Mouse (Mus musculus): Measurements from ENCODE around the gene Cpn2.

Cpn2 gene

GRCm38 (mm10) chr16:30244037-30244700 lies 23.1 kb downstream of the Cpn2 start:
- in situ Hi-C loops (cut with MseI, MboI) = no loop called here

- in situ Hi-C loops (cut with MseI, MboI) = no loop called here
Measured at GRCm38 (mm10) chr16:30241623-30242022, 25.7 kb downstream of the Cpn2 start.

DNA sequence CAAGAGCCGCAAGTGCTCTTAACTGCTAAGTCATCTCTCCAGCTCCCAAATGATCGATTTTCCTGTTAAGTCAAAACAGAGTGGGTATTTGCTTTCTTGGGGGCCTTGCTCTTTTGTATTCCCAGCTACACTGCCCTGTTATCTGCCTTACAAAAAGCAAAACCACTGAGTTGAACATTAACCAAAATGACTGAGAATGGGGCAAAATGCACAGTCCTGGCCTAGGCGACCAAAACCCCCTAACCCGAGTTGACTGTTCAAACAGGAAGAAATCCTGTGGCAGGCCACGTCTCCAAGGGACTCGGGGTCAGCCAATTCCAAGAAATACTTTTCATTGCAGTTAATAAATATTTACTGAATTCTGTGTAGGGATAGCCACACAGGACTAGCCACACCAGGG lies 28.5 kb downstream of the Cpn2 start:
- in situ Hi-C loops (cut with MseI, MboI) = loop anchor here in 1 of 2 experiments (10.0 kb wide), 1 partner anchor 504 kb away; no protein-coding TSS in a partner anchor

GRCm38 (mm10) chr16:30236091-30236699 lies 31.1 kb downstream of the Cpn2 start:
- in situ Hi-C loops (cut with MseI, MboI) = loop anchor here in 1 of 2 experiments (10.0 kb wide), 1 partner anchor 501 kb away; no protein-coding TSS in a partner anchor

DNA sequence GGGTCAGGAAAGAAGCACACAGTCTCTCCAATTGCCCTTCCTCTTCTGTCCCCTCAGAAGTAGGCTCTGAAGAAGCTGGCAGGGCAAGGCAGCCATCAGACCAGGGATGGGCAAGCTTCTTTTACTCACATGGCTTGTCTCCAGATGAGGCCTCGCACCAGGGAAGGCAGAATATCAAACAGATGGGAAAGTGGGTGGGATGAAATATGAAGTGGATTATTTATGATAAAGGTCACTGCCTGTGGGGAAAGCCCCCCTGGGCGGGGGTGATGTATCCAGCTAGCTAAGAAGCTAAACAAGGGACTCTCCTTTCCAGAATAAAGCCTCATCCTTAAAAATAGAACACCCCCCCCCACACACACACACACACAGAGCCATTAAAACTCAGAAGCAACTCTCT lies 31.7 kb downstream of the Cpn2 start:
- in situ Hi-C loops (cut with MseI, MboI) = loop anchor here in 1 of 2 experiments (10.0 kb wide), 1 partner anchor 501 kb away; no protein-coding TSS in a partner anchor

DNA sequence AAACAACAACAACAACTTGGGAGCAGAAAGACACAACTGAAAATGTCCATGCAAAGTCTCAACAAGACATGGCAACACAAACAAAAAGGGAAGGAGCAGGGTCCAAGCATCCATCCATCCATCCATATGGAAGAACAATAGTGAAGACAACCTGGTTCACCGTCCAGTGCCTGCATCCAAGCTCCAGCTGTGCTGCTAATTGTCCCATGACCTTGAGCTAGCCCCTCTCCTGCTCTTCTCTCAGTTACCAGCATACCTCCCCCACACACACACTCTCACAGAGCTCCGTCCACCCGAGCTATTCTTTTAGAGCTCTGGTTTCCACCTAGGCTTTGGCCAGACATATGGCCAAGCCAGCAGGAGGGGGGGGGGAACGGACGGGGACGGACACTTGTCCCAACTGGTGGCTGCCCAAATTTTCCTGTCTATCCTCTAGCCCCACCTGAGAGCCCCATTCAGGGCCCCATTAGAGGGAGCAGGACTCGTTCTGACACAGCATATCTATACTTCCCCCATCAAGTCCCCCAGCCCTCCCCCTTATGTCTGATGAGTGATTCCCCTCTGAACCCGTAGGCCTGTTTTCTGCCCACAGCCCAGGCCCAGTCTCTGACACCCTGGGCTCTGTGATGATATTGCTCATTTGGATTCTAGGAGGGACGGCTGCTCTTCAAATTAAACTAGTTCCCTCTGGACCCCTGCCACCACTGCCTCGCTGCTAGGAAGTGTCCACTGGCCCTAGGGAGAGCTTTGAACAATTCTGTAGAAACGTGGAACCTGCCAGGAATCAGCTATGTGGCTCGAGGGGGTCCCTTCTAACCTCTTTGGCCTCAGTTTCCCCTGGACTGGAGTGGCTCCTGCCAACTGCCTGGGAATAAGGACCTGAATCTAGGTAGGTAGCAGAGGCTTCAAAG lies 32.4 kb downstream of the Cpn2 start:
- in situ Hi-C loops (cut with MseI, MboI) = loop anchor here in 1 of 2 experiments (10.0 kb wide), 1 partner anchor 500 kb away; no protein-coding TSS in a partner anchor

- in situ Hi-C loops (cut with MseI, MboI) = loop anchor here in 1 of 2 experiments (10.0 kb wide), 1 partner anchor 499 kb away; no protein-coding TSS in a partner anchor
Measured at GRCm38 (mm10) chr16:30234077-30234476, 33.2 kb downstream of the Cpn2 start.

DNA sequence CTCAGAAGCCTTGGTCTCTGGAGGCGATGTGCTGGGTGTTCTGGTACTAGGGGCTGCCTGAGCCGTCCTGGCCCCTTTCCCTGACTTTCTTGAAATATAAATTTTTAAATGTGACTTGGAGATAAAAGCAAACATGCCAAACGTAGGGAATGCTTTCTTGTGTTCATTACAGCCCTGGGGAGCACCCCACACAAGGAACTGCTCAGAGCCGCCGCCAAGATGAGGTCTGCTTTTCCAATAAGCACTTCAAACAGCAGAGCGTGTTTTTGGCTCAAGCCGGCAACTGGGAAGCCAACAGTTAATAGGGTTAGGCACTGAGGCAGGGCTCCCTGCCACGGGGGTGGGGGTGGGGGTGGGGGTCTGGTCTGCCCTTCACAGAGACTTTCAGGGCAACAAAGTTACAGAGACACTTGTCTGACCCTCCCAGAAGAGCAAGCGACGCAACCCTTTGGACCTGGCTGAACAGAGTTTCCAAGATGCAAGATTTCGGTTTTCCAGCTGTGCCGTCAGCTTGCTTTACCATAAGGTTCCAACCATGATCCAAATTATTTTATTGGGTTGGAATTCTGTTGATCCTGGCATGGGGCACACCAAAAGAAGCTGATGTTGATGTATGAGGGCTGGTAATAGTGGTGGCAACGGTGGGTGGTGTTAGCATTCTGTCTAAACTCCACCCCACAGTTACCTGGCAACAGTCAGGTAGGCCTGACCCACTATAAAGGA lies 35.3 kb downstream of the Cpn2 start:
- in situ Hi-C loops (cut with MseI, MboI) = loop anchor here in 1 of 2 experiments (10.0 kb wide), 1 partner anchor 497 kb away; no protein-coding TSS in a partner anchor

- in situ Hi-C loops (cut with MseI, MboI) = loop anchor here in 1 of 2 experiments (10.0 kb wide), 1 partner anchor 493 kb away; no protein-coding TSS in a partner anchor
Measured at GRCm38 (mm10) chr16:30227352-30227751, 39.9 kb downstream of the Cpn2 start.

DNA sequence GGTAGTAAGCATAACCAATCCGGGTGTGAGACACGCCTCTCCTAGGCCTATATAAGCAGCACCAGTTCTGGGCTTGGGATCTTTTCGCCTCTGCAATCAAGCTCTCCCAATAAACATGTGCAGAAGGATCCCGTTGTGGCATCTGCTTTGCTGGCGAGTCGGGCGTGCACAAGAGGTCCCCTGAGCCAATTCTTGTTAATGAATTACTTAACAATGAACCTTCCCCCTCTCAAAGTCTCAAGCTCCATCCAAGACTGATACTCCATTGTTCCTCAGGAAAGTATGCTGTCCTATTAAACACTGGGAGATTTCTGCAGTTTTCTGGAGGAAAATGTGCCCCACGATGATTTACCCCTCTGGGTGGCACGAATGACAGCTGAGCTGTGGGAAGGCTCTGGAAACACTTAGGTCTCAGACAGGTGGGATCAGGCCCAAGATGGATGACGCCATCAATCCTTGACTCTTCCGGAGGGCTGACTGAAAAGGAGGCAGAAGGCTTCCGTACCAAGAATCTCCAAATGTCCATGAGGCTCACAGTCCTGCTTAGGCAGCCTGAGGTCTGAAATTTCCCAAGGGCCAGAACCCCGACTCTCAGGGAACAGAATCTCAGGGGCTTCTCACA lies 46.0 kb downstream of the Cpn2 start:
- in situ Hi-C loops (cut with MseI, MboI) = loop anchor here in 1 of 2 experiments (10.0 kb wide), 1 partner anchor 486 kb away; no protein-coding TSS in a partner anchor

DNA sequence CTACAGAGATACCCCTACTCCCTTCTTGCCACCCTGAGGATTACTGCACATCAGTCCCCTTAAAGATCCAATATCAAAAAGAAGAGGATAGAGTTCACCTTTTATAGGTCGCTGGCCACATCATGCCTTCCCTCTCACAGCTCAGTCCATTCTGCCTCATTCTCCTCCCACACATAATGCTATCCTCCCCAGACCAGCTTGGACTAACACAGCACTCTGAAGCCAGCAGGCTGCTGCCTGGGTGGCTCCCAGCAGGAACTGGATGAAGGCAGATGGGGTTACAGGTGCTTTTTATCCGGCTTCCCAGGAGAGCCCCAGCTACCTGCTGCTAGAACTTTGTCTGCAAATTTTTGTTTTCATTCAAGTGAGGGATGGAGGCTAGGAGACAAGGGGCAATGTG lies 51.5 kb downstream of the Cpn2 start:
- in situ Hi-C loops (cut with MseI, MboI) = no loop called here

- in situ Hi-C loops (cut with MseI, MboI) = no loop called here
Measured at GRCm38 (mm10) chr16:30213644-30214043, 53.7 kb downstream of the Cpn2 start.

- in situ Hi-C loops (cut with MseI, MboI) = no loop called here
Measured at GRCm38 (mm10) chr16:30212035-30212434, 55.3 kb downstream of the Cpn2 start.

DNA sequence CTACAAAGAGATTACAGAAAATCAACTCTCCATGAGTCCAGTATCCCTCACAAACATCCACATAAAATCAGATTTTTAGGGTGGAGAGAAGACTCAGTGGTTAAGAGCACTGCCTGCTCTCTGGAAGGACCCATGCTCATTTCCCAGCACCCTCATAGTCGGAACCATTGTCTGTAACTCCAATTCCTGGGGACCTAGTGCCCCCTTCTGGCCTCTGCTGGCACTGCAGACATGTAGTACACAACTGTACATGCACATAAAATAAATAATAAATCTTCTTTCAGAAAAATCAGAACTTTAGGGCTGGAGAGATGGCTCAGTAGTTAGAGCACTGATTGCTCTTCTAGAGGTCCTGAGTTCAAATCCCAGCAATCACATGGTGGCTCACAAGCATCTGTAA lies 58.0 kb downstream of the Cpn2 start:
- in situ Hi-C loops (cut with MseI, MboI) = no loop called here

DNA sequence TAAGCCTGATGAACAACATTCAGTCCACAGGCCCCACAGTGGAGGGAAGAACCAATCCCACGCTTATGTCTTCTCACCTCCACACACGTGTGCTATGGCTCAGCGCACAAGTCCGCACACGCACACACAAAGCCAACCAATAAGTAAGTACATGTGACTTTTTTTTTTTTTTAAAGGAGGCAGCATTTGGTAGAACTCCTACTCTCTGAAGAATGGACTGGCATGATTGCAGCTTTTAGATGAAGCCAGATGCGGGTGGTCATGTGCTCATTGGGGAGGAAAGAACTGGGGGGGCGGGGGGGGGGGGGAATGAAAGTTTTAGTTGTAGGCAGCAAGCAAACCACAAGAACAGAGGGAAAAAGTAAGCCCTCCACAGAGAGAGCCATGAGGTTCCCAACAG lies 59.3 kb downstream of the Cpn2 start:
- in situ Hi-C loops (cut with MseI, MboI) = no loop called here

GRCm38 (mm10) chr16:30207111-30207828 lies 60.0 kb downstream of the Cpn2 start:
- in situ Hi-C loops (cut with MseI, MboI) = no loop called here

All from mouse trophoblast stem cell (cell line).